Mouse (Mus musculus) adrenal gland, postnatal 36 days (tissue): ENCODE data around the gene Gmppb. TPM values are rescaled to one million over a fixed set of nuclear protein-coding genes. Genes with fewer than 3 reads are reported as not detected.
A peak's percentile ranks its signal among the peaks of the same experiment; 100 is the strongest.

Source experiments
- DNase-seq, 2 experiments: peaks; one replicate each; pipeline ENCODE4 v3.0.0; 2021; ENCODE audit warnings: mixed read lengths in 1 of 2
- microRNA-seq: library from miRNA; unstranded; fragments of <30 nt; microRNA quantifications from one replicate; pipeline ENCODE4 v1.2.0, GENCODE M21; 2021
- total RNA-seq, 2 experiments: library from RNA; stranded (reverse); gene quantifications; 2 replicates each; pipeline ENCODE4 v1.2.3; 2021

Gene Gmppb
- total RNA-seq, 2 experiments from 2014 or later = 27.0 to 28.5 TPM

- no peak for DNase-seq
Observed at GRCm38 (mm10) chr9:108073141-108073930, 24.3 kb downstream of the Gmppb start.

- no peak for DNase-seq
Observed at GRCm38 (mm10) chr9:108080168-108080567, 31.1 kb downstream of the Gmppb start, which contains the start of gene Mst1. Gene Mst1 (plus strand): TSS chr9:108080436.

GRCm38 (mm10) chr9:108082549-108082948 is 33.5 kb downstream of the Gmppb start:
- DNase-seq = no peak

GRCm38 (mm10) chr9:108082988-108083431 is 34.0 kb downstream of the Gmppb start, which contains the start of gene Rnf123:
Gene Rnf123 (minus strand): TSS chr9:108083346.
- no peak for DNase-seq

- DNase-seq = no peak
Observed at GRCm38 (mm10) chr9:108083561-108083960, 34.5 kb downstream of the Gmppb start.

DNA sequence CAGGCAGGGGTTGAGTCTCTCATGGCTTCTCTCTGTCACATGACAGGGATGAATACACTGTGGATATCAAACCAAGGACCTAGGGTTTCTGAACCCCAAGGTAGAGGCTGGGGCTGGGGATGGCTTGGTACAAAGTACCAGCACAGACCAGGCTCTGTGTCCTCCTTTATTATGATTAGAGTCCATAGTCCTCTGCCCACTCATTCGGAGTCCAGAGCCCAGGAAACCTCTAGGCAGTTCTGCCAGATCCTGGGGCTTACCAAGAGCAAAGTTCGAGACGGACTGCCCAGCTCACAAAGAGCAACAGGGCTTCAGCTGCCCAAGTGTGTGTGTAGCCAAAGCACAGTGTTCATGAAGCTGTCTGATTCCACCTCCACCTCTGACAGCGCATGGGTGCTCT is 36.2 kb downstream of the Gmppb start:
- no peak for DNase-seq

DNA sequence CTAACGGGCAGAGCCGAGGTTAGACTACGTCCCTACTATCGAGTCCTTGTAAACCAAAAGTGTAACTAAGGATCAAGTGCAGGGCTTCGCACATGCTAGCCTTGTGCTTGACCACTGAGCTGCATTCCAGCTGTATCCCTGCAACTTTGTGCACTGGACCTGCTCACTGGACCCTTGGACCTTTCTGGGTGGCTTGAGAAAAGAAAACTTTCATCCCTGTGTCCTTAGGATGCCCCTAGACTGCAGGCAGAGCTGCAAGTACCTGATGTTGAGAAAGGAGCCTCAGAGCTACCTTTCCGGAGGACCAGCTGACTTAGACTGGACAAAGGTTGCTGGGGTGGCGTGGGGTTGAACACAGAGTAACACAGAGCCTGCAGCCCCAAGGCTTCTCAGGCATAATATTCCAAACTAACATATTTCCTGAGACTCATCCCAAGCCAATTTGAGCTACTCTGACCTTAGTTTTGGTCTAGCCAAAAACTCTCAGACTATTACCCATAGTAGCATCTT is 41.6 kb downstream of the Gmppb start:
- no peak for DNase-seq

GRCm38 (mm10) chr9:108093586-108093985 is 44.5 kb downstream of the Gmppb start:
- no peak for DNase-seq

DNA sequence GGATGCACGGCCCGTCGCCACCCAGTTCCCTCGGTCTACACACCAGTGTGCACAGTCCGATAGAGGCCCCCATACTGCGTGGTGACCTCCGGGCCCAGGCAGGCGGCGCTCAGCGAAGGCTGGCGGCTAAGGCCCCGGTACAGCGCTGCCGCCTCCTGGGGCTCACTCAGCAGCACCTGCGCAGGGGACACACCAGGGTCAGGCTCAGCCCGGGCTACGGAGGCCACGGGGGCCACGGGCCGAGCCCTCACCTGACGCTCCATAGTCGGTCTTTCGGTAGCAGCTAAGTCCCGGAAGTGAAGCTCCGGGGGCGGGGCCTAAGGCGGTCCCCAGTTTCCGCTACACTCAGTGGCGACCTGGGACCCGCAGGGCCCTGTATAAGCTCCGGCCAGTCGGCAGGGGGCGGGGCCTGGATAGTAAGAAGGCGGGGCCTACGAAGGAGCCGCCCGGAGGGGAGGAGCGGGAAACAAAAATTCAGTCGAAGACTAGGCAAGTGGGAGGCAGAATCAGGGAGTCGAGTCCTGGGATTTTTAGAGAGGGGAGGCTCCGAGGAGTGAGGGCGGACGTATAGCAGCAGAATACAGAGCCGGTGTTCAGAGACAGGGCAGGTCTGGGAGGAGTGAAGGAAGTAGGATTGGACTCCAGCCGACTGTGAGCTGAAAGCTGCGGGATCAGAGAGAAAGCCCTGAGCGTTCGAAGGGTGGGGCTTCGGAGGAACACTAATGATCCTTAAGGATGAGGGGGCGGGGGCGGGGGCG is 45.3 kb downstream of the Gmppb start, which contains the start of gene Apeh:
Apeh (minus strand) TSS at position 423 of the 758 bp plus-strand sequence.
- DNase-seq = peak; percentile 97 to 98

GRCm38 (mm10) chr9:108094998-108095411 is 46.0 kb downstream of the Gmppb start:
- DNase-seq = peak in 1 of 2 experiments; percentile 41

- DNase-seq = peak; percentile 62 to 80
Observed at GRCm38 (mm10) chr9:108095518-108095917, 46.5 kb downstream of the Gmppb start.

DNA sequence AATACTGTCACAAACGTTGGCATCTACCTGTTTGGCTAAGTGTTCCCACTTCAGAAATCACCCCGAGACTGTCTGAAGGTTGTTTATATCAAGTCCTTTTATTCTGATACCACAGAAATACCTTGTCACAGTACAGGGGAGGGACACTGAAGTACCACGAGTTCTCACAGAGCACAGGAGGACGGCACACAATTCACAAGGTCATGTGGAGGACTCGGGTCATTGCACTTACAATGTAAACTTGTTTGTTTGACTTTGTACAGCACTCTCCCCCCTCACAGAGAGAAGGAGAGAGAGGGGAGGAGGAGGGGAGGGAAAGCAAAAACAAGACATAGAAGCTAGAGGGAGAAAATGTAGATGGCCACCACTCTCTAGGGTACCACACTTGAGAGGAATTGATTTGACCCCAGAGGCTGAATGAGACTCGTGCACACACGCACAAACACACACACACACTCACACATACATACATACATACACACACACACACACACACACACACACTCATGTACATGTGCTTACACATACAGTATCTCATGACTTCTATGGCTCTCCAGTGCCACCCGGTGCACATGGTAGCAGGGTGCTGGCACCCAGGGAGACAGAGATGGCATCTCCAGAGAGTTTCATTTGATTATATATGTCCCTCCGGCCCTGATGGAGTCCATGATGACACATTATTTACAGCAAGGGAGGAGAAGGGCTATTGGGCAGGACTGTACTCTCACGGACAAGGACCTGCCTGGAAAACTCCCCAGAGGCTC is 47.1 kb downstream of the Gmppb start:
- no peak for DNase-seq

DNA sequence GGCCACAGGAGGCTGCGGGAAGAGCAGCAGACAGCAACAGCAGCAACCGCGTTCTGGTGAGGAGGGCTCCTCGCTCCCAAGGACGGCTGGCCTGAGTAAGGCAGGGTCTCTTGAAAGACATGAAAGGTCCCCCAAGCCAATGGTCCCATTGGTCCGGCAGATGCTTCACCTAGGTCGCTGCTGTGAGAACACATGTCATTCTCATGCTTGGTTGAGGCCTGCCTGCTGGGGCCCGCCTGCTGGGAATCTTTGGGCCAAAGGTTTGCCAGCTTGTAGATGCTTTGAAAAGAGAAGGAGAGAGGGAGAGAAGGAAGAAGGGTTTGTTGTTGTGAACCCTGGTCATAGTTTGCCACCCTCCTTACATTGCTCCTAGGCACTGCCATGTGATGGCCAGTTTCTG is 50.6 kb downstream of the Gmppb start:
- no peak for DNase-seq

Small RNAs within 50 kb of the gene (microRNA-seq; reads per million reads assigned to microRNA genes)
- gene Mir7088 = not detected

Other genes starting within 250 kb of the Gmppb start
- 10 to 100 TPM; 45.6 to 55.8 TPM for gene Rbm6, start 176.0 kb upstream of the Gmppb start, total RNA-seq
- gene Mon1a, start 161.1 kb upstream of the Gmppb start, total RNA-seq = 10 to 100 TPM; 17.7 to 19.8 TPM
- 10 to 100 TPM in 1 of 2 experiments, 1 to 10 TPM in 1; 5.2 to 11.9 TPM for gene Mst1r, start 142.4 kb upstream of the Gmppb start, total RNA-seq
- not detected for gene Actl11, start 120.8 kb upstream of the Gmppb start, total RNA-seq
- 1 to 10 TPM; 2.9 to 3.6 TPM for gene Camkv, start 113.6 kb upstream of the Gmppb start, total RNA-seq
- 1 to 10 TPM; 2.0 to 3.0 TPM for gene Traip, start 99.1 kb upstream of the Gmppb start, total RNA-seq
- 10 to 100 TPM; 15.8 to 21.3 TPM for gene Uba7, start 73.7 kb upstream of the Gmppb start, total RNA-seq
- gene Gm20661, start 66.2 kb upstream of the Gmppb start, total RNA-seq = under 1 TPM; 0.33 to 0.40 TPM
- gene Inka1, start 63.4 kb upstream of the Gmppb start, total RNA-seq = 1 to 10 TPM; 4.0 to 5.7 TPM
- gene Cdhr4, start 56.7 kb upstream of the Gmppb start, total RNA-seq = 1 to 10 TPM in 1 of 2 experiments, under 1 TPM in 1; 0.26 to 2.1 TPM
- 1 to 10 TPM; 1.1 to 1.7 TPM for gene Gm20662, start 52.9 kb upstream of the Gmppb start, total RNA-seq
- 100 to 1,000 TPM; 124 to 129 TPM for gene Ip6k1, start 46.7 kb upstream of the Gmppb start, total RNA-seq
- gene Amigo3, start 3.9 kb downstream of the Gmppb start, total RNA-seq = 1 to 10 TPM; 4.5 to 4.7 TPM
- gene Mst1, start 31.2 kb downstream of the Gmppb start, total RNA-seq = under 1 TPM; 0.17 to 0.49 TPM
- 10 to 100 TPM; 54.3 to 57.1 TPM for gene Rnf123, start 34.1 kb downstream of the Gmppb start, total RNA-seq
- 10 to 100 TPM; 72.7 to 88.0 TPM for gene Apeh, start 45.4 kb downstream of the Gmppb start, total RNA-seq
- 1 to 10 TPM; 3.2 to 4.3 TPM for gene Bsn, start 141.1 kb downstream of the Gmppb start, total RNA-seq
- 100 to 1,000 TPM; 142 to 144 TPM for gene Dag1, start 214.7 kb downstream of the Gmppb start, total RNA-seq
- 10 to 100 TPM; 17.1 TPM for gene Nicn1, start 241.2 kb downstream of the Gmppb start, total RNA-seq
- 1 to 10 TPM; 2.7 to 4.4 TPM for gene Amt, start 247.6 kb downstream of the Gmppb start, total RNA-seq